Mouse (Mus musculus) midbrain, embryonic 15.5 days (tissue): ENCODE results near the gene Tmcc3. TPM values are rescaled to one million over a fixed set of nuclear protein-coding genes. Genes with fewer than 3 reads are reported as not detected.

ENCODE experiments used
- ATAC-seq: fragments of 200-750 bp; cut with Nextera tagmentation; replicated peaks from 2 replicates; pipeline ENCODE4 v1.8.0; 2017; ENCODE audit warnings: moderate TSS enrichment
- H3K27ac ChIP-seq: fragments of 300-500 bp; sonication (generic); 2 replicates; pipeline ENCODE4 v1.5.1; 2015; ENCODE audit warnings: mild to moderate bottlenecking, inconsistent platforms
- H3K27me3 ChIP-seq: fragments of 300-500 bp; sonication (generic); replicated peaks from 2 replicates; pipeline ENCODE4 v1.6.1; 2015; ENCODE audit warnings: inconsistent platforms
- H3K36me3 ChIP-seq: fragments of 300-500 bp; sonication (generic); replicated peaks from 2 replicates; pipeline ENCODE4 v1.6.1; 2015; ENCODE audit warnings: inconsistent platforms
- H3K4me1 ChIP-seq: fragments of 300-500 bp; sonication (generic); 2 replicates; pipeline ENCODE4 v1.6.1; 2015; ENCODE audit warnings: inconsistent platforms
- H3K4me2 ChIP-seq: fragments of 300-500 bp; sonication (generic); 2 replicates; pipeline ENCODE4 v1.6.1; 2015; ENCODE audit warnings: inconsistent platforms, mild to moderate bottlenecking, moderate library complexity
- H3K4me3 ChIP-seq: fragments of 300-500 bp; sonication (generic); 2 replicates; pipeline ENCODE4 v1.5.1; 2015; ENCODE audit warnings: mild to moderate bottlenecking, inconsistent platforms
- H3K9ac ChIP-seq: fragments of 300-500 bp; sonication (generic); 2 replicates; pipeline ENCODE4 v1.6.1; 2015; ENCODE audit warnings: mild to moderate bottlenecking, inconsistent platforms
- H3K9me3 ChIP-seq: fragments of 300-500 bp; sonication (generic); 2 replicates; pipeline ENCODE4 v1.6.1; 2016; ENCODE audit warnings: inconsistent platforms
- WGBS: fragments of 180-500 bp; shearing (Covaris S2); methylation state at CpG from one replicate; pipeline ENCODE4 v1.1.7; 2015; ENCODE audit warnings: mixed read lengths; 5-methylcytosine and 5-hydroxymethylcytosine counted together
- microRNA-seq: library from miRNA; unstranded; fragments of <30 nt; microRNA quantifications from one replicate; pipeline ENCODE4, GENCODE M21; 2016
- polyA plus RNA-seq: library from polyadenylated mRNA; unstranded; fragments of >200 nt; fragmentation: Nextera tagmentation; extraction: Ambion mirVana; gene quantifications from 2 replicates; pipeline ENCODE4 v1.2.1, GENCODE M21; 2015

The Tmcc3 gene
- polyA plus RNA-seq, 1 experiment from 2014 or later = 13.7 TPM

- ATAC-seq = no peak
- no peaks in the 10 kb centered on the region for H3K36me3 ChIP-seq
- H3K4me2 ChIP-seq = no peak overlapping the region
- WGBS = 94% methylated on average over 5 of the region's 5 CpGs
- no peaks in the 10 kb centered on the region for H3K27me3 ChIP-seq
- no peaks in the 10 kb centered on the region for H3K4me1 ChIP-seq
- no peak overlapping the region for H3K4me3 ChIP-seq
- no peak overlapping the region for H3K27ac ChIP-seq
- no peaks in the 10 kb centered on the region for H3K9me3 ChIP-seq
- H3K9ac ChIP-seq = no peak overlapping the region
Observed at GRCm38 (mm10) chr10:94632245-94632644, 320.5 kb downstream of the Tmcc3 start.

DNA sequence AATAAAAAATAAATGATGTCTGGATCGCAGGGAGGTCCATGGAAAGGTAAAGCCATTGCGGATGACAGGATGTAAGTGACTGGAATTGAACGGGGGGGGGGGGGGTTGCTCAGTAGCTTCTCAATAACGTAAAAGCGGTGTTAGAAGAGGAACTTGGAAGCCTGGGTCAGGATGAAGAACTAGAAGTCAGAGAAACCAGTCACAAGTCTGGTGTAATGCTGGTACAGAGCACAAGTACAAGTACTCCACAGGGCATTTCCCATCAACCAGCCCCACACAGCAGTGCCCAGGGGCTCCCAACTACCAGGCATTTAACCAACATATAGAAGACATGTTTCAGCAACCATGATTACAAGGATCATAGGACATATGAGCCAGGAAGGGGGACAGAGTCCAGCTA is 326.9 kb downstream of the Tmcc3 start:
- 92% methylated on average over 5 of the region's 5 CpGs for WGBS
- no peak overlapping the region for H3K4me2 ChIP-seq
- no peaks in the 10 kb centered on the region for H3K4me1 ChIP-seq
- H3K27me3 ChIP-seq = no peaks in the 10 kb centered on the region
- no peak overlapping the region for H3K4me3 ChIP-seq
- no peaks in the 10 kb centered on the region for H3K36me3 ChIP-seq
- H3K27ac ChIP-seq = no peak overlapping the region
- H3K9ac ChIP-seq = no peak overlapping the region
- no peak for ATAC-seq
- no peaks in the 10 kb centered on the region for H3K9me3 ChIP-seq

DNA sequence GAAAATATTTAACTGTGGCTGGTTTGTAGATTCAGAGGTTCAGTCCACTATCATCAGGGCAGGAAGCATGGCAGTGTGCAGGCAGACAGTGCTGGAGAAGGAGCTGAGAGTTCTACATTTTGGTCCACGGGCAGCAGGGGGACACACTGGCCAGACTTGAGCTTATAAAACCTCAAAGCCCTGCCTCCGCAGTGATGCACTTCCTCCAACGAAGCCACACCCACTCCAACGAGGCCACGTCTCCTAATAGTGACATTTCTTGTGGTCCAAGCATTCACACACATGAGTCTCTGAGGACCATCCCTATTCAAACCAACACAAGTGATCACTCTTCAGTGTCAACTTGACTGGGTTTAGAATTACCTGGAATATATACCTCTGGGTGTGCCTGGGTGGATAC is 327.5 kb downstream of the Tmcc3 start:
- Histone ChIP-seq H3K27me3 (no peaks in the 10 kb centered on the region), H3K4me2 (no peak overlapping the region), H3K4me3 (no peak overlapping the region), H3K9ac (no peak overlapping the region), H3K27ac (no peak overlapping the region), H3K4me1 (no peaks in the 10 kb centered on the region), H3K36me3 (no peaks in the 10 kb centered on the region), H3K9me3 (no peaks in the 10 kb centered on the region)
- no peak for ATAC-seq
- WGBS = 79% methylated on average over 5 of the region's 5 CpGs

DNA sequence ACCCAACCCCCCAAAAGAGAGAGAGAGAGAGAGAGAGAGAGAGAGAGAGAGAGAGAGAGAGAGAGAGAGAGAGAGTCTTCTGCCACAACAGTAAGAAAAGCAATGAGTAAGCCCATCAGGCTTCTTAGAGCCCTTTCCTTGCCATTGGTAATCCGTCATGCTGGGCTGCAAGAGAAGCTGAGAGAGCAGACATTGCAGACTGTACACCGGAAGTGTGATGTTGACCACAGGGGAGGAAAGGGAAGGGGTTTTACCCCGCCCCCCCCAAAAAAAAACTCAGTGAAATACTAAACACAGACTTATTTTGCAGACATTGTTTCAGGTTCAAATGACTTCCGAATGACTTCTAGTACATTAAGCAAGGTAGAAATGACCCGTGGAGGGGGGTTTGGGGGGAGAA is 328.3 kb downstream of the Tmcc3 start:
- Histone ChIP-seq H3K4me1 (no peaks in the 10 kb centered on the region), H3K27ac (no peak overlapping the region), H3K9me3 (no peaks in the 10 kb centered on the region), H3K27me3 (no peaks in the 10 kb centered on the region), H3K36me3 (no peaks in the 10 kb centered on the region), H3K9ac (no peak overlapping the region), H3K4me3 (no peak overlapping the region), H3K4me2 (no peak overlapping the region)
- WGBS = 86% methylated on average over 5 of the region's 5 CpGs
- ATAC-seq = no peak

Small RNA genes lying within 50 kb of the gene (microRNA-seq; reads per million reads assigned to microRNA genes)
- gene Mir7211 = 0.92 reads per million

Other genes with a start within 250 kb of the Tmcc3 start
- gene Nr2c1, start 163.9 kb upstream of the Tmcc3 start, polyA plus RNA-seq = 8.0 and 8.2 TPM in 2 replicates
- gene Ndufa12, start 113.2 kb upstream of the Tmcc3 start, polyA plus RNA-seq = 289 and 304 TPM in 2 replicates
- gene Gm4792, start 13.2 kb upstream of the Tmcc3 start, polyA plus RNA-seq = 0.38 TPM in 1 of 2 replicates, not detected in the other